Mouse (Mus musculus) MEL (cell line): ENCODE results near the gene Epo.

Experiments
- CTCF ChIP-seq, 3 experiments: IDR thresholded peaks in 2 of 3; conservative IDR thresholded peaks in 1 of 3; 2 replicates each; pipeline ENCODE4 v1.5.1; 2011 to 2012; ENCODE audit warnings: low read length in 3 of 3, low read depth in 2 of 3, mild to moderate bottlenecking in 2 of 3, improper control_type of control experiment in 1 of 3, inconsistent platforms in 1 of 3, mixed read lengths in 1 of 3, moderate library complexity in 1 of 3; ENCODE audit not compliant: control insufficient read depth in 1 of 3, insufficient read depth in 1 of 3, poor library complexity in 1 of 3, severe bottlenecking in 1 of 3
- EP300 ChIP-seq, 2 experiments: IDR thresholded peaks; 2 replicates each; pipeline ENCODE4 v1.6.1; 2011; ENCODE audit warnings: improper control_type of control experiment in 2 of 2, low read length in 2 of 2, low read depth in 1 of 2, mild to moderate bottlenecking in 1 of 2
- JUND ChIP-seq: IDR thresholded peaks from 2 replicates; pipeline ENCODE4 v1.6.1; 2011; ENCODE audit warnings: low read depth, mild to moderate bottlenecking, improper control_type of control experiment, low read length
- MAFK ChIP-seq: IDR thresholded peaks from 2 replicates; pipeline ENCODE4 v1.6.1; 2011; ENCODE audit warnings: low read depth, mild to moderate bottlenecking, low read length, improper control_type of control experiment, borderline replicate concordance
- MEF2A ChIP-seq: IDR thresholded peaks from 2 replicates; pipeline ENCODE4 v1.6.1; 2014; ENCODE audit warnings: low read depth, mild to moderate bottlenecking, inconsistent platforms, low read length, improper control_type of control experiment; ENCODE audit not compliant: poor library complexity, insufficient replicate concordance, severe bottlenecking; ENCODE audit errors: extremely low read depth
- MYC ChIP-seq: IDR thresholded peaks from 2 replicates; pipeline ENCODE4 v1.6.1; 2011; ENCODE audit warnings: low read depth, mild to moderate bottlenecking, low read length, improper control_type of control experiment, moderate library complexity
- POLR2A ChIP-seq, 2 experiments: IDR thresholded peaks; 2 replicates each; pipeline ENCODE4 v1.6.1; 2011 to 2012; ENCODE audit warnings: low read length in 2 of 2, mild to moderate bottlenecking in 2 of 2, control low read depth in 1 of 2, improper control_type of control experiment in 1 of 2, low read depth in 1 of 2, moderate library complexity in 1 of 2; ENCODE audit not compliant: control insufficient read depth in 1 of 2, insufficient read depth in 1 of 2, poor library complexity in 1 of 2
- TBP ChIP-seq: IDR thresholded peaks from 2 replicates; pipeline ENCODE4 v1.8.0; 2011; ENCODE audit warnings: low read depth, low read length, improper control_type of control experiment
- UBTF ChIP-seq: IDR thresholded peaks from 2 replicates; pipeline ENCODE4 v1.6.1; 2012; ENCODE audit warnings: low read depth, mild to moderate bottlenecking, inconsistent platforms, low read length, improper control_type of control experiment, moderate library complexity, borderline replicate concordance; ENCODE audit not compliant: insufficient read depth
- USF1 ChIP-seq: IDR thresholded peaks from 2 replicates; pipeline ENCODE4 v1.6.1; 2014; ENCODE audit warnings: low read depth, mild to moderate bottlenecking, inconsistent platforms, low read length, improper control_type of control experiment, moderate library complexity
- ZC3H11A ChIP-seq: IDR thresholded peaks from 2 replicates; pipeline ENCODE4 v1.6.1; 2012; ENCODE audit warnings: low read depth, mild to moderate bottlenecking, inconsistent platforms, low read length, improper control_type of control experiment
- ZNF384 ChIP-seq: IDR thresholded peaks from 2 replicates; pipeline ENCODE4 v1.6.1; 2012; ENCODE audit warnings: low read depth, mild to moderate bottlenecking, inconsistent platforms, low read length, improper control_type of control experiment

GRCm38 (mm10) chr5:137465049-137465448, 68.0 kb downstream of the Epo start:
- TF ChIP-seq ZC3H11A: no peak
- no peak for TF ChIP-seq EP300 (IDR thresholded peaks at IDR 0.05; ENCODE audit: low read depth in 1 of 2, low read length in 2 of 2)
- no peak for TF ChIP-seq MEF2A
- no peak for TF ChIP-seq POLR2A (IDR thresholded peaks at IDR 0.05; ENCODE audit: control insufficient read depth in 1 of 2, insufficient read depth in 1 of 2, low read depth in 1 of 2, low read length in 2 of 2, poor library complexity in 1 of 2)
- TF ChIP-seq MAFK: no peak
- no peak for TF ChIP-seq ZNF384
- no peak for TF ChIP-seq UBTF
- peak in 2 of 3 experiments; percentile 11 to 21; a peak in 3 of 6 replicates for TF ChIP-seq CTCF (IDR thresholded peaks at IDR 0.05 in 2 of 3, conservative IDR thresholded peaks at IDR 0.05 in 1 of 3; ENCODE audit: control insufficient read depth in 1 of 3, insufficient read depth in 1 of 3, low read depth in 2 of 3, low read length in 3 of 3, poor library complexity in 1 of 3, severe bottlenecking in 1 of 3)
- TF ChIP-seq TBP: no peak
- TF ChIP-seq MYC: no peak
- TF ChIP-seq USF1: no peak
- TF ChIP-seq JUND: no peak
